Mouse (Mus musculus): ENCODE results near the gene Adcy9.

Adcy9 gene

DNA sequence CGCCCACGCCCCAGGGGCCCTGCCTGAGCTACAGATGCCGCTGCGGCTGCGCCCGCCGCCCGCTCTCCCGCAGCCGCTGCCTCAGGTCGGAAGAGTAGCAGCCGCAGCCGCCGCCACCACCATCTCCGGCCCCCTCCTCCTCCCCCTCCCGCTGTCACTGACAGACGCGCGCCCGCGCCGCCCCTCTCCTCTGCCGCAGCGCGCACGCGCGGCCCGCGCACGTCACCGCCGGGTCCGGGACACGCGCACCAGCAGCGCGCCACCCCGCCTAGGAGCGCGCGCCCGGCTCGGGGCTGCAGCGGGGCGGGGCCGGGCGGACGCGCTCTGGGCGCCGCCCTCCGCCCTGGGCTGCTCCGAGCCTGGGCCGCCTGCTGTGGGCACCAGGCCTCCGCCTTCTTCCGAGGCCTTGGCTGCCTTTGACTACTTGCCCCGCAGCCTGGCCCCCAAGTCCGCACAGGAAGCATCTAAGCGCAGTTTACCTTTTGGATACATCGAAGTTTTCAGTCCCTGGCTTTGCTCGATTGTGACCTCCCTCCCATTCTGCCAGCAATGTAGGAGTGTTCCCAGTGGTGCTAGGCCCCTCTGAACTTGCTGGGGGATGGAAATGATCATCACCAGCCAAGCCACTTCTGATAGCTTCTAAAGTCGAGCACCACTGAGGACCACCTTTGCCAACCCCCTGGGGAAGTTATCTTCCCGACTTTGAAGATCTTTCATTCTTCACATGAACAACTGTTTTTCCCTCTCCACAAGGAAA lies at the start of gene Adcy9:
Gene Adcy9 (minus strand): TSS at position 201 of the 757 bp plus-strand sequence.
- peak; percentile 94 to 97 for DNase-seq

DNA sequence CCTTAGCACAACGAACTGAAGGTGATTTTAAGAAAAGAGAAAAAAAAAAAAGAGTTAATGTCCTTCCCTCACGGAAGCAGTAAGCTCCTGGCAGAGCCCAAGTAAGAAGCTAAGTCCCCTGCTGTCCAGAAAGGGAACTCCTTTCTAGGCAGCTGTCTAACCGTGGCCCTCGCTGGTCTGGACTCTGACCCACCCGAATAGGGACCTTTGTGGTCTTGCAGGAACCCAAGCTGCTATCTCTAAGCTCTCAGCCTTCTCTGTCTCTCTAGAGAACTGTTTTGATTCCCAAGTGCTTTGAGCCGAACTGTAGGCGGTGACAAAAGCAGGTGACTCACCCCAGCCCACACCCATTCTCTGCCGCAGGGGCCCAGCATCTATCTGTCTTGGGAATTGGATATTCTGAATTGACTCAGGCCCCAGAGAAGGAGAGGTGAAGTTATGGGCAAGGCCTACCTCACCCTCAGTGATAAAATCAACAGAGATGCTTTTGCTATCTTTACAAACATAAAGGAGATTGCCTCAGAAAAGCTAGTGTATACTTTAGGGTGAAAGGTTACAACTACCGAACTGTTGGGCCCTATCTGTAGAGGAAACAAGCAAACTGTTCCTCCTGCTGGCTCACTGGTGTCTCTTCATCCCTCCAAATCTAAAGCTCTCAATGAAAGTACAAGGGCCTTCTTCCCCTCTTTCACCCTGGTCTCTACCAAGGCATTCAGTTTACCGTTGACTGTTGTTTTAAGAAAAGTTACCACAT lies 49.5 kb upstream of the Adcy9 start:
- no peak for DNase-seq

DNA sequence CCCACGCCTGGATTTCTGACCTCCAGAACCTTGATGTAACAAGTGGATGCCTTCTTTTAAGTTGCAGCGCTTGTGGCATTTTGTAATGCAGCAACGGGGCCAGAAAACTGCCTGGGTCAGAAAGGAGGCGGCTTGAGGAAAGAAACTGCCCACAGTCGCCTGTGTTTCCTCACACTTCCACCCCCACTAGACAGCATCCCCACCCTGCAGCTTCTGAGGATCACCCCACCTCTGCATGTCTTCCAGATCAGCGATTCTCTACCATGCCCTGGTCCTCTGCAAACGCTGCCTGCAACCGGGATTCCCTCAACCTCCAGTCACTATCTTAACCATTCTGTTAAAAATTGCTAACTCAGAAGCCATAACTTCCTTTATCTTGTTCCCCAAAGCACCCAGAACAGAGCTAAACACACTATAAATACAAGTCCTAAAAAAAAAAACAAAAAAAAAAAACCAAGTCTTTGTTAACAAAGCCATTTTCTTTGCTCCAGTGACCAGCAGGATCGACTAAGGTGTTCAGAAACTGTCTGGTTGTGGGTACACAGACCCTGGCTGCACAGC lies 44.3 kb upstream of the Adcy9 start:
- DNase-seq = no peak

DNA sequence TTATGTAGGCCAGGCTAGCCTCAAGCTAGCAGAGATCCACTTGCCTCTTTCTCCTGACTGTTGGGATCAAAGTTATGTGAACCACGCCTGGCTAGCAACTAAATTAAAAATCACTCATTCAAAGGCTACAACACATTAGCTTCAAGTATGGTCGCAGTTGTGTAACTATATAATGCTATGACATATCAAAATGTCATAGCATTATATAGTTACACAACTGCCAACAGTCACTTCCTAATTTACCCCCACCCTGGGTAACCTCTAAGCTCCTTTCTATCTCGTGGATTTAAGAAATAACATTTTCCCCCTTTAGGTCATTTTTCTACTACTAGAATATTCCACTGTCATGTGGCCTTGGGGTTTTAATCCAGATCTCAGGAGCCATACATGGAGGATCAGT lies 37.6 kb upstream of the Adcy9 start:
- DNase-seq = no peak

DNA sequence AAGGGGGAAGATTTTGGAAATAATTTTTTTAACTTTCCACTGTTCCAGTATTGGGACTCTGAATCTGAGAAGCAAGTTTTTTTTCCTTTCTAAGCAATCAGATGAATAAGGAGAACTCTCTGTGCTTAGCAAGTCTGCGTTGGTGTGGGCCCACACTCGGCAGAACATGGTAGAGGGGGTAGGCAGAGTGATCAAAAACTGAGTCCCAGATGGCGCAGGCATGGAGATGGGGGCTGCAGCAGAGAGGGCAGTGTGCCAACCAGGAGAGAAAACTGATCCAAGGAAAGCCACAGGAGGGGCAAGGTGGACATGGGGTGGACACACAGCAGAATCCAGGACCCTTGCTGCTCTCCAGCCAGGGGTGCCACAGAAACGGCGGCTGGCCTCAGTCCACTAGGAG lies 36.1 kb upstream of the Adcy9 start:
- DNase-seq = no peak

DNA sequence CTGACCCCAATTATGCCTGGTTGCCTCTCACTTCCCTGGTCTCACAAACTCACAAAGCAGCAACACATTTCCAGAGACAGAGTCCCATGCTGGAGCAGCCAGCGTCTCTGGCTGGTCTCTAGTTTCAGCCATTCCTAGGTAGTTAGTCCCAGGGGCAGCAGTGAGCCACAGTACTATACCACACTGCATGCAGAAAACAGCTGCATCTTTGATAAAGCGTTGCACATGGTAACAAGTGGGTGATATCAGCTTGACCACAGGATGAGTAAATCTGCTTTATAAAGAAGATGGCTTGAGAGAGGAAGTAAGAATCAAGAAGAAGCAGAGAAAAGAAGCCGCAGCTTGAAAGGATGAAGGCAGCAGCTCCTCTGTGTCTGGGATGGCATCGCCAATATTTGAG lies 35.4 kb upstream of the Adcy9 start:
- DNase-seq = no peak

DNA sequence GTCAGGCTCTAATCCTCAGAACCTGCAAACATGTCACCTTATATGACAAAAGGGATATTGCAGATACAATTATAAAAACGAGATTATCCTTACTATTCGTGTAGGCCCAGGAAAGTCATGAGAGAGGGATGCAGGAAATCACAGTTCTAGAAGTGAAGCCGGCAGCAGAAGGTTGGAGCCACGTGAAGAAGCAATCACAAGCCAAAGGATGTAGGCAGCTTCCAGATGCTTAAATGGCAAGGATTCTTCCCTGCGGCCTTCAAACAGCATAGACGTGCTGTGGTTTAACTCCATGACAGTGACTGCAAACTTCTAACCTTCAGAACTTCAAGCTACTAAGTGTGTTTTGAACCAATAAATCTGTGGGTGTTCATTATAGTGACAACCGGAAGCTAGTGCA lies 34.3 kb upstream of the Adcy9 start:
- no peak for DNase-seq

DNA sequence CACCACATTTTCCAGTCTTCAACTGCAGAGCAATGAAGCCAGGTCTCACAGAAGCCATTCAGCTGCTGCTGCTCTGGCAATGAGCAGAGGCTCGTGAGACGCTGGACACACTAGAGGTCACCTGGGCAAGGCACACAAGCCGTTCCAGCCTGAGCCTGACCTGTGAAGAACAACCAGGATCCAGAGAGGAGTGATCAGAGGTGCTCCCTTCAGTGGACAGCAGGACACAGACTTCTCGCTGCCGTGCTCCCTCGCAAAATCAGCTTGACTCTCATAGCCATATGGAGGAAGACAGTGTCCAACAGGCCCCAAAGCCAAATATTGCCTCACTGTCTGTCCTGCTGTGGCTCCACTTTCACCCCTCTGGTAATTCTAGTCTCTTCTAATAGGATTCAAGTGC lies 29.1 kb upstream of the Adcy9 start:
- DNase-seq = peak; percentile 11 to 15

DNA sequence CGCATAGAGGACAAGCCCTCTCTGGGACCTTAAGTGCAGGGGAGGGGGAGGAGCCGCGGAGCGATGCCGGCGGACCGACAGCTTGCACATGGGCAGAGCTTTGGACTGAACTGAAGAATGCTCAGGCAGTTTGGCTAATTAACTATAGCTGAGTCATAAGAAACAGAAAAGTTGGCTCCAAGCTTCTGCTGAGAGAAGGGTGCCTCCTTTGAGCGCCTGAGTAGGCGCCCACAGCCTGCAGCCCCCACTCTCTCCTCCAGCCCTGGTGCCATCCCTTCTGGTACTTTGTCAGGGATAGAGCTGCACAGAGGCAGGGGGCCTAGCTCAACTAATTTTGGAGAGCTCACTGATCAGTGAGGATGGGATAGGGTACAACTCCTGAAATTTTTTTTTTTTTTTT lies 27.9 kb upstream of the Adcy9 start:
- peak in 1 of 2 experiments; percentile 11 for DNase-seq

DNA sequence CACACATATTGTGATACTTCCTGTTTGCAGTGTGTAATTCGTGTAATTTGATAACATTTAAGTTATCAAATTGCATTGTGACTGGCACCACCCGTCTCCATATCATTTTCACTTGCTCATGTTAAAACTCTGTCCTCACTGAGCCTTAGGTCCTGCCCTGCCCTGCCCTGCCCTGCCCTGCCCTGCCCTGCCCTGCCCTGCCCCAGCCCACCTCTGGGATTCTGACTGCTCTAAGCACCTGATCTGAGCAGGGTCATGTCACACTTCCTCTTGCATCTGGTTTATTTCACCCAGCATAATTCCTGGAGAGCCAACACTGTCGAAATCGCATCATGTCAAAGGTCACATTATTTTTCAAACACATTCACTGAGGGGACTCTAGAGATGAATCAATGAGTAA lies 26.1 kb upstream of the Adcy9 start:
- no peak for DNase-seq

DNA sequence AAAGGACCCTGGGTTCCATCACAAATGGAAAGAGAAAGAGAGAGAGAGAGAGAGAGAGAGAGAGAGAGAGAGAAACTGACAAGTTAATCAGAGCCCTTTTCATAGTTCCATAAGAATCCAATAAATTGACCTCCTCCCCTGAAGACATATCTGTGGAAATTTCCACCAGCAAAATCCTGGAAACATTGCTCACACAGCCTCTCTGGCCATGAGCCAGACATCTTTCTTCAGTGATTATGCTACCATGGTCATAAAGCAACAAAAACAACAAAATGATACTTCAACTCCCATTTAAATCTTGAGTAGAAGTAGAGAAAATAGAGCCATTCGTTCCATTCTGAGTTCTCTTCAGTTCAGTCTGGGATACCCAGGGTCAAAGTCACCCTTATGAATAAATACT lies 24.1 kb upstream of the Adcy9 start:
- DNase-seq = no peak

DNA sequence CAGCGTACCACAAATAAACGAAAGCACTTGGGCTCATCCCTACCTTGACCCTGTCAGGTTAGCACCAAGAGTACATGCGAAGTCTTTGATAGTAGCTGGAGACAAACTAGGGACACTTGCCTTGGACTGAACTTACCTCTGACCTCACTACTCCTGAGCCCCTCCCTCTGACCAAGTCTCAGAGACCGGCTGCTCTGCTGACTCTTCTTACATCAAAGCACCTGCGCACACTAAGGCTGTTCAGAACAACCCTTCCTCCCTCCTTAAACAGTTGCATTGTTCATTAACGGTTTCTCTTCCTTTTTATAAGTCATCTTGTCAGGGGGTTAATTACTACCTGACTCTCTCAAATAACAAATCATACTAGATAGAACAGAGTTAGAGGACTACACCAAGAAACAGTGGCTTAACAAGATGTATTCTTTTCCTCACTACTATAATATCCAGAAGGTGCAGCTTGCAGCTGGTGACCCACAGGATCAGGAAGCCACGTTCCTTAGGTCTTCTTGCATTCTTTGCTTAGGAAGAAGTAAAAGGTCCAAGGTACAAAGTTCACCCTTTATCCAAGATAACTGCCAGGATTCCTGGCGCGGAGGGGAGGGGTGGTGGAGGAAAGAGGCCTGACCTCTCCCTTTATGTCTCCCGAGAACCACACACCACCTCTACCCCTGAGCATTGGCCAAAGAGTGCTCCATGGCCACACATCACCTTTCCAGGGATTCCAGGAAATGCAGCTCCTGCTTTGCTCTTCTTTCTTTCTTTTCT lies 19.2 kb upstream of the Adcy9 start:
- no peak for DNase-seq

DNA sequence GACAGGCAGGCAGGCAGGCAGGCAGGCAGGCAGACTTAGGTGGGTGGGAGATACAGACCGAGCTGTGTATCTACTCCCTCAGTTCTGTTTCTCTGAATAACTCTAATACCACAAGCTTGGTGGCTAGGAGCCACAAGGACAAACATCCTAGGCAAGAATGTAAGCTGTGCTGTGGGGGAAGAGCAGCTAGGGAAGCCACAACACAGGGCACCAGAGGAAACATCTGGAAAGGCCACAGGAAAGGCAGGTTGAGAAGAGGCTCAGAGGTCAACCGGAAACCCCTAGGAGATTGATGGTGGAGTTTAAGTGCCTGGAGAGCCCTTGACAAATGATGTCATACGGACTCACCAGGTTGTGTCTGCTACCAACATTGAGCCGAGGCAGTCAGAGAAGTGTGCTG lies 16.4 kb upstream of the Adcy9 start:
- DNase-seq = no peak

DNA sequence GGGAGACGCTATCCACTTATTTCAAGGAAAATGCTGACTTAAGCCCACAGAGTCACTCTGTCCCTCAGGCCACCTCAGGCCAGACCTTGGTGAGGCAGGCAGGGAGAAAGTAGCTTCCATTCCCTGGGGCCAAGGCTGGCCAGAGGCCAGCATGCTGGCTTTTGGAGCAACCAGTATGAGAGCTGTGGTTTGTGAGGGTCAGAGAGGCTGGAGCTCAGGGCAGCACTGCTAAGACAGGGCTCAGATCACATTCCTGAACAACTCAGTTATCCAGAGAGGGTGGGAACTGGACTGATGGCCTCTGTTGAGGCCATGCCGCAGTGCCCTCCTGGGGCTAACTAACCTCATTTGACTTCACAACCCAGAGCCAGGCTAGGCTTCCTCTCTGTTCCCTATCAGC lies 15.1 kb upstream of the Adcy9 start:
- DNase-seq = no peak

DNA sequence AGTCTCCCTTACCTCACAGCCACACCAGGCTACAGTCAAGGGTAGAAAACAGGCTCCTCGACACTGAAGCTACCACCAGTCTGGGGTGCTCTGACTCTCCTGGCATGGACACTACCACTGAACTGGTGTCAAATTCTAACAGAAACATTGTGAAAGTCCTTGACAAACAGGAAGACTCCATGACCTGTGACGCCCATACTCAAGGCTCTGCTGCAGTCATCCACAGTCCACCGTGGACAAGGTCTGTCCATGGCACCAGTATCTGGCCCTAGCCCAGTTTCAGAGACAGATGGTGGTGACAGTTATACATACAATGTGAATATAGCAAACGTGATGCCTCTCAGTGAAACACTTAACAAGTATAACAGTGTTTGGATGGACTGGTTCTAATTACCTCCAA lies 11.5 kb upstream of the Adcy9 start:
- no peak for DNase-seq

DNA sequence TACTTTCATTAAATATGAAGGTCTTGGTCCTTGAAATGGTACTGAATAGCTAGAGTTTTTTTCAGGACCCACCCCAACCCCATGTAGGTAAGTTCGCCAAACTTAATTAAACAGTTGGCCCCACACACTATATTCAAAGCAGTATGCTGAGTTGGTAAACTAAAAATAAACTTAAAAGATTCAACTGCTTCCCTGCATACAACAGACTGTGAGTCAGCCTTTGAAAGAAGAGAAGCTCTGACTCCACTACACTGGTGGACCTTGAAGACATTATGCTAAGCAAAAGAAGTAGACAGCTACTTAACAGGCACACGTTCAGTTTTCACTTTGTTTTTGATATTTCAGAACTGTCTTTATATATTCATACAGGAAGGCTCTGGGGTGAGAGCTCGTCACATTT lies 10.7 kb upstream of the Adcy9 start:
- no peak for DNase-seq

DNA sequence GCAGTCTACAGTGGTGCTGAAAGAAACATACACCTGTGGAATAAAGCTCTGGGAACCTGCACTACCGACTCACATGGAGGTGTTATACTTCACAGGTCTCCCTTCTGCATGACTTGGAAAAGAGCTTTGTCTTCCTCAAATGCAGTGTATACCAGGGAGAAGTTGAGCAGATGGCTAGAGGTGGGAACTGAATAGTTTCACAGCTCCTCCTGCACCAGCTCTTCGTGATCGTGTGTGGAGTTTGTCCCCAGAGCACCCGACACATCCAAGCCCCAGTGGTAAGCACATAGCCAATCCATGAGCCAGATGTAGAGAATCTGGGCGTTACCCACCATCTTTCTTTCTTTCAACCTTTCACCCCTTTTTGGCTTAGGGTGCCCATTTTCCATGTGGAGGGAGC lies 9.9 kb upstream of the Adcy9 start:
- no peak for DNase-seq

DNA sequence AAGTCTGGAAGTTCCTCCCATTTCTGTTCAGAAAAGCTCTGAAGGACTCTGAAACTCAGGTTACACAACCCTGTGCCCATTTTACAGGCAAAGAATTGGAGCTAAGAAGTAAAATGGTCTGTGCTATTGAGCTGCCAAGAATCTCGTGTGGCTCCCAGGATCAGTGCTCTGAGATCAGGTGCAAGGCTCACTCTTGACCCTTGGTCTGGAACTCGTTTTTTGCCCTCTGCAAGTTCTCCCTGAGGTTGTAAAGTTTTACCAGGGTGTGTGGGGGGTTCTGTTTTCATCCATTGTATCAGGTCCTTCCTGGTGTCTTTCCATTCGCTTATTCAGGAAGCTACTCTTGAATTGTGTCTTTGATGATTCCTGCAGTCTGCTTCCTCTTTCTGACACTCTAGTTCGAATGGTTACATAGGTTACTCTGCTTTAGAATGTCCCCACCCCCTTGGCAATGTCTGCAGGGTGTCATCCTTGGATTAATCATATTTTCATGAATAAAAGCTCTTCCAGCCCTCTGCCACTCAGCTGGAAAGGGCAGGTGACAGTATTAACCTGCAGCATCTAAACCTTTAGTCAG lies 5.4 kb upstream of the Adcy9 start:
- no peak for DNase-seq

DNA sequence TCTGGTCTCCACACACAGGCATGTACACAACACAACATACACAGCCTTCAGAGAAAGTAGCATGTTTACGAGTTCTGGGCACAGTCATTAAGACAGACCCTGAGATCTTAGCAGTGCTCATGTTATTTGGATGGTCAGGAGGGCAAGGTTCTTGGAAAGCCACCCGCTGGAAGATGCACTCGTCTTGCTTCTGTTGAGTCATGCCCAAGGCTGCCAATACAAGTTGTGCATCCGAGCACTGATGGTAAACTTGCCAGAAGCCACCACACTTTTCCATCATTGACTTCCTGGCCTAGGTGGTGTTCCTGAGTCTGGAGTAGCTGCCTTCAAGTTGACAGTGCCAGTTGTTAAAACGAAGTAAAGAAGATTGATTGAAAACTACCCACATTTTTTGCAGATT lies 3.3 kb upstream of the Adcy9 start:
- no peak for DNase-seq

DNA sequence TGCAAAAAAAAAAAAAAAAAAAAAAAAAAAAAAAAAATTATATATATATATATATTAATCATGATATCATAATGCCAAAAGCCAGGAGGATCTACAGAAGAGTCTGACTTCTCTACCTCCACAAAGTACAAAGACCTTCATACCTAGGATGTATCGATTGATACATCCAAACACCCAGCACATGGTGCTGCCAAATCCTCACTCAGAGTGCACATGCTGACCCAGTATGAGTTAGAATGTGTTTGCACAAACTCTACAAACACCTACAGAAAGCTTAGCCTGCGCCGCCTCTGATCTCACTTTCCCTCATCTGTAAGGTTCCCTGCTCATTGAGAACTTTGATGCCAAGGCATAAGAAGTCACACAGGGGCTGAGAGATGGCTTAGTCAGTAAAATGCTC lies 2.7 kb upstream of the Adcy9 start:
- DNase-seq = no peak

DNA sequence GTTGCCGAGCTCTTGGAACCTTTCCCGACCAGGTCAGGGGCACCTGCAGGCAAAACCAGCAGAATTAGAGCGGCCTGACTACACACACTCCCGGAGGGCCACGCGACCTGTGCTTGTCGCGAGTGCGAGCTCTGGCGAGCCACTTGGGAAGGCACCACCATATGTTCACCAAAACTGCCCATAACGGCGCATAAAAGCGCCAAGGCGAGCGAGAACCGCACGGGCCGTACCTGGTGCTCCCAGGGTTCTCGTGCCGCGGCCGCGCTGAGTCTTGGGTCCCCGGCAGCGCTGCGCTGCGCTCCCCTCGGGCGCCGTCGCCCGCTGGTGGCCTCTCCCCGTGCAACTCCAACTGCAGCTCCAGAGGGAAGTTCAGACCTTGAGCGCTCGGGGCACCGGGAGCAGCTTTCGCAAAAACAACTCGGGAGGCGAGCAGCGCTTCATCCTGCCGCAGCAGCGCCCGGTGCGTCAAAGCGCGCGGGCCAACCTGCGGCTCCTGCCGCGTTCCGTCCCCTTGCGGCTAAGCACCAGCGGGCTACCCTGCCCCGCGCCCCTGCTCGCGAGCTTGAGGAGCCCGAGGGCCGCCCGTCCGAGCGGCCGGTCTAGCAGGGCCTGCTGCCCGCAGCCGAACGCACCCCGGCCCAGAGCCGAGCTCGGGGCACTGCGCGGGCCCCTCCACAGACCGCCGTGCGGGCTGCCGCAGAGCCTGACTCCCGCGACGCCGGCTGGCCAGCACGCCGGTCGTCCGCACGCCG lies 576 bp downstream of the Adcy9 start:
- DNase-seq = peak in 1 of 2 experiments; percentile 76

Measured in cerebellum, postnatal 25 days (tissue).